Mouse (Mus musculus): ENCODE measurements at regions not wholly inside any gene's neighbourhood (a gene's known extent, or its start where the extent isn't known, plus 50 kb on each side); places are given as distances from the start of the nearest gene placed in this dataset.

GRCm38 (mm10) chr1:23228478-23228877 is 126.4 kb upstream of the 4933415F23Rik start:
- TF ChIP-seq CTCF (IDR thresholded peaks at IDR 0.05; ENCODE audit: insufficient read depth, low read length) (no peak), POLR2A (IDR thresholded peaks at IDR 0.05; ENCODE audit: borderline replicate concordance, extremely low read depth, low read depth, low read length) (no peak)
- no peaks in the 10 kb centered on the region for H3K4me1 ChIP-seq (ENCODE audit: control insufficient read depth, insufficient read depth, low read length)
- no peak overlapping the region for H3K4me3 ChIP-seq (replicated peaks; ENCODE audit: extremely low read depth, low read depth, low read length)
- WGBS: 62% methylated on average over 6 of the region's 6 CpGs
- DNase-seq: no peak

- WGBS: 48% methylated on average over 13 of the region's 13 CpGs
- no peak for DNase-seq
- no peak for TF ChIP-seq CTCF (IDR thresholded peaks at IDR 0.05; ENCODE audit: insufficient read depth, low read length)
- Histone ChIP-seq H3K4me3 (replicated peaks; ENCODE audit: extremely low read depth, low read depth, low read length) (no peak overlapping the region), H3K4me1 (ENCODE audit: control insufficient read depth, insufficient read depth, low read length) (no peaks in the 10 kb centered on the region)
These were observed 112.6 kb upstream of the 4933415F23Rik start for GRCm38 (mm10) chr1:23214462-23215158.

- Histone ChIP-seq H3K4me3 (replicated peaks; ENCODE audit: extremely low read depth, low read depth, low read length) (no peak overlapping the region), H3K4me1 (ENCODE audit: control insufficient read depth, insufficient read depth, low read length) (peaks cover 8% of the 10 kb centered on the region)
- 46% methylated on average over 1 of the region's 1 CpGs for WGBS
- TF ChIP-seq POLR2A (IDR thresholded peaks at IDR 0.05; ENCODE audit: borderline replicate concordance, extremely low read depth, low read depth, low read length) (no peak), CTCF (IDR thresholded peaks at IDR 0.05; ENCODE audit: insufficient read depth, low read length) (no peak)
- no peak for DNase-seq
These were observed 105.8 kb upstream of the 4933415F23Rik start for GRCm38 (mm10) chr1:23207843-23208242.

GRCm38 (mm10) chr1:23207024-23207423 is 105.0 kb upstream of the 4933415F23Rik start:
- Histone ChIP-seq H3K4me3 (replicated peaks; ENCODE audit: extremely low read depth, low read depth, low read length) (no peak overlapping the region), H3K4me1 (ENCODE audit: control insufficient read depth, insufficient read depth, low read length) (peaks cover 11% of the 10 kb centered on the region)
- TF ChIP-seq POLR2A (IDR thresholded peaks at IDR 0.05; ENCODE audit: borderline replicate concordance, extremely low read depth, low read depth, low read length) (no peak), CTCF (IDR thresholded peaks at IDR 0.05; ENCODE audit: insufficient read depth, low read length) (no peak)
- DNase-seq: no peak
- WGBS: 56% methylated on average over 4 of the region's 4 CpGs

- H3K4me3 ChIP-seq (replicated peaks; ENCODE audit: extremely low read depth, low read depth, low read length): no peak overlapping the region
- peaks cover 25% of the 10 kb centered on the region for H3K4me1 ChIP-seq (ENCODE audit: control insufficient read depth, insufficient read depth, low read length)
- no peak for DNase-seq
- TF ChIP-seq POLR2A (IDR thresholded peaks at IDR 0.05; ENCODE audit: borderline replicate concordance, extremely low read depth, low read depth, low read length): no peak
- no peak for TF ChIP-seq CTCF (IDR thresholded peaks at IDR 0.05; ENCODE audit: insufficient read depth, low read length)
- 15% methylated on average over 5 of the region's 5 CpGs for WGBS
These were observed 100.7 kb upstream of the 4933415F23Rik start for GRCm38 (mm10) chr1:23202511-23203435.

GRCm38 (mm10) chr1:23200460-23200859 is 98.4 kb upstream of the 4933415F23Rik start:
- peaks cover 27% of the 10 kb centered on the region for H3K4me1 ChIP-seq (ENCODE audit: control insufficient read depth, insufficient read depth, low read length)
- DNase-seq: no peak
- no peak overlapping the region for H3K4me3 ChIP-seq (replicated peaks; ENCODE audit: extremely low read depth, low read depth, low read length)
- TF ChIP-seq POLR2A (IDR thresholded peaks at IDR 0.05; ENCODE audit: borderline replicate concordance, extremely low read depth, low read depth, low read length): no peak
- WGBS: 15% methylated on average over 4 of the region's 4 CpGs

- no peak for DNase-seq
- peaks cover 5% of the 10 kb centered on the region for H3K4me1 ChIP-seq (ENCODE audit: control insufficient read depth, insufficient read depth, low read length)
- 66% methylated on average over 3 of the region's 3 CpGs for WGBS
- TF ChIP-seq CTCF (IDR thresholded peaks at IDR 0.05; ENCODE audit: insufficient read depth, low read length) (no peak), POLR2A (IDR thresholded peaks at IDR 0.05; ENCODE audit: borderline replicate concordance, extremely low read depth, low read depth, low read length) (no peak)
- no peak overlapping the region for H3K4me3 ChIP-seq (replicated peaks; ENCODE audit: extremely low read depth, low read depth, low read length)
These were observed 88.4 kb upstream of the 4933415F23Rik start for GRCm38 (mm10) chr1:23190316-23191005.

GRCm38 (mm10) chr1:23189790-23190189 is 87.7 kb upstream of the 4933415F23Rik start:
- DNase-seq: no peak
- H3K4me3 ChIP-seq (replicated peaks; ENCODE audit: extremely low read depth, low read depth, low read length): no peak overlapping the region
- no peak for TF ChIP-seq POLR2A (IDR thresholded peaks at IDR 0.05; ENCODE audit: borderline replicate concordance, extremely low read depth, low read depth, low read length)
- no peak for TF ChIP-seq CTCF (IDR thresholded peaks at IDR 0.05; ENCODE audit: insufficient read depth, low read length)
- H3K4me1 ChIP-seq (ENCODE audit: control insufficient read depth, insufficient read depth, low read length): peaks cover 5% of the 10 kb centered on the region
- 66% methylated on average over 4 of the region's 4 CpGs for WGBS

GRCm38 (mm10) chr1:23188216-23188615 is 86.2 kb upstream of the 4933415F23Rik start:
- DNase-seq: no peak
- 14% methylated on average over 5 of the region's 5 CpGs for WGBS
- peaks cover 5% of the 10 kb centered on the region for H3K4me1 ChIP-seq (ENCODE audit: control insufficient read depth, insufficient read depth, low read length)
- TF ChIP-seq POLR2A (IDR thresholded peaks at IDR 0.05; ENCODE audit: borderline replicate concordance, extremely low read depth, low read depth, low read length) (no peak), CTCF (IDR thresholded peaks at IDR 0.05; ENCODE audit: insufficient read depth, low read length) (no peak)
- no peak overlapping the region for H3K4me3 ChIP-seq (replicated peaks; ENCODE audit: extremely low read depth, low read depth, low read length)

Measured in lung, adult 2 months (tissue).